Mouse (Mus musculus) macrophage (primary cell): ENCODE results near the gene Homer3. TPM values are rescaled to one million over a fixed set of nuclear protein-coding genes. Genes with fewer than 3 reads are reported as not detected.

ENCODE experiments used
- H3K27ac ChIP-seq: fragments of 350-480 bp; formaldehyde crosslinking; 2 replicates; pipeline ENCODE4 v1.9.0; 2021
- H3K36me3 ChIP-seq: fragments of 350-480 bp; formaldehyde crosslinking; 2 replicates; pipeline ENCODE4 v1.9.0; 2021; ENCODE audit errors: inconsistent target
- H3K4me3 ChIP-seq: fragments of 350-480 bp; formaldehyde crosslinking; 2 replicates; pipeline ENCODE4 v1.9.0; 2021; ENCODE audit errors: inconsistent target
- H3K79me2 ChIP-seq: fragments of 350-480 bp; formaldehyde crosslinking; 2 replicates; pipeline ENCODE4 v1.9.0; 2021; ENCODE audit errors: inconsistent target
- WGBS: methylation state at CpG from one replicate; pipeline ENCODE4 v1.1.7; 2026; ENCODE audit warnings: inconsistent platforms; ENCODE audit not compliant: missing documents; 5-methylcytosine and 5-hydroxymethylcytosine counted together
- polyA plus RNA-seq: library from polyadenylated mRNA; stranded (reverse); fragments of 250-400 nt; gene quantifications from 3 replicates; pipeline ENCODE4 v1.2.4, GENCODE M21; 2018; ENCODE audit warnings: inconsistent platforms

The Homer3 gene
- polyA plus RNA-seq, 1 experiment from 2014 or later, result 26.3 TPM

GRCm38 (mm10) chr8:70302901-70303300 lies 20.3 kb downstream of the Homer3 start:
- Histone ChIP-seq H3K79me2 (peaks cover 61% of the 10 kb centered on the region), H3K4me3 (peak overlapping the region; percentile 99), H3K27ac (peak overlapping the region; percentile 72), H3K36me3 (peaks cover 37% of the 10 kb centered on the region; the same call in 1 of the 2 replicates)
- WGBS, result 2% methylated on average over 16 of the region's 16 CpGs

- Histone ChIP-seq H3K27ac (no peak overlapping the region), H3K79me2 (peaks cover 13% of the 10 kb centered on the region), H3K36me3 (peaks cover 71% of the 10 kb centered on the region), H3K4me3 (no peak overlapping the region)
- WGBS, result 43% methylated on average over 2 of the region's 2 CpGs
Observed at GRCm38 (mm10) chr8:70309311-70309710, 26.7 kb downstream of the Homer3 start.

GRCm38 (mm10) chr8:70313399-70313798 lies 30.8 kb downstream of the Homer3 start:
- Histone ChIP-seq H3K27ac (no peak overlapping the region), H3K79me2 (no peaks in the 10 kb centered on the region), H3K36me3 (peaks cover 35% of the 10 kb centered on the region), H3K4me3 (no peak overlapping the region)
- WGBS, result 83% methylated on average over 2 of the region's 2 CpGs

GRCm38 (mm10) chr8:70315624-70316510 lies 33.2 kb downstream of the Homer3 start, which contains the start of gene Cers1:
TSS of gene Cers1 (plus strand) at chr8:70315775.
- Histone ChIP-seq H3K79me2 (no peaks in the 10 kb centered on the region), H3K27ac (no peak within 1 kb of the TSS), H3K4me3 (no peak within 1 kb of the TSS), H3K36me3 (peaks cover 20% of the 10 kb centered on the region)
- WGBS, result 7% methylated on average over 66 of the region's 66 CpGs

- H3K4me3 ChIP-seq, result no peak overlapping the region
- H3K27ac ChIP-seq, result no peak overlapping the region
- WGBS, result 45% methylated on average over 15 of the region's 15 CpGs
- peaks cover 12% of the 10 kb centered on the region for H3K36me3 ChIP-seq
- no peaks in the 10 kb centered on the region for H3K79me2 ChIP-seq
Observed at GRCm38 (mm10) chr8:70316511-70317504, 34.2 kb downstream of the Homer3 start.

GRCm38 (mm10) chr8:70317872-70318271 lies 35.2 kb downstream of the Homer3 start:
- 88% methylated on average over 5 of the region's 5 CpGs for WGBS
- Histone ChIP-seq H3K36me3 (peaks cover 5% of the 10 kb centered on the region), H3K4me3 (no peak overlapping the region), H3K27ac (no peak overlapping the region), H3K79me2 (no peaks in the 10 kb centered on the region)

- 91% methylated on average over 3 of the region's 3 CpGs for WGBS
- no peak overlapping the region for H3K27ac ChIP-seq
- no peak overlapping the region for H3K4me3 ChIP-seq
- H3K79me2 ChIP-seq, result no peaks in the 10 kb centered on the region
- H3K36me3 ChIP-seq, result no peaks in the 10 kb centered on the region
Observed at GRCm38 (mm10) chr8:70323716-70324115, 41.1 kb downstream of the Homer3 start.

GRCm38 (mm10) chr8:70327512-70327911 lies 44.9 kb downstream of the Homer3 start:
- whole genome bisulfite sequencing, result 96% methylated on average over 6 of the region's 6 CpGs
- Histone ChIP-seq H3K36me3 (peaks cover 3% of the 10 kb centered on the region; the same call in 1 of the 2 replicates), H3K27ac (no peak overlapping the region), H3K79me2 (no peaks in the 10 kb centered on the region), H3K4me3 (no peak overlapping the region)

GRCm38 (mm10) chr8:70329124-70329834 lies 46.7 kb downstream of the Homer3 start, which contains the start of gene Gdf1:
TSS of gene Gdf1 (plus strand) at chr8:70329817.
- Histone ChIP-seq H3K79me2 (no peaks in the 10 kb centered on the region), H3K27ac (no peak within 1 kb of the TSS), H3K4me3 (no peak within 1 kb of the TSS), H3K36me3 (peaks cover 21% of the 10 kb centered on the region)
- 62% methylated on average over 14 of the region's 14 CpGs for WGBS

- Histone ChIP-seq H3K36me3 (peaks cover 29% of the 10 kb centered on the region), H3K79me2 (no peaks in the 10 kb centered on the region), H3K27ac (no peak overlapping the region), H3K4me3 (no peak overlapping the region)
- 41% methylated on average over 45 of the region's 45 CpGs for WGBS
Observed at GRCm38 (mm10) chr8:70329835-70330740, 47.5 kb downstream of the Homer3 start.

- H3K79me2 ChIP-seq, result no peaks in the 10 kb centered on the region
- 84% methylated on average over 52 of the region's 53 CpGs for WGBS
- no peak overlapping the region for H3K4me3 ChIP-seq
- H3K27ac ChIP-seq, result no peak overlapping the region
- peaks cover 36% of the 10 kb centered on the region for H3K36me3 ChIP-seq
Observed at GRCm38 (mm10) chr8:70330741-70331364, 48.2 kb downstream of the Homer3 start.

GRCm38 (mm10) chr8:70331526-70331925 lies 48.9 kb downstream of the Homer3 start:
- no peak overlapping the region for H3K27ac ChIP-seq
- H3K79me2 ChIP-seq, result no peaks in the 10 kb centered on the region
- peaks cover 43% of the 10 kb centered on the region for H3K36me3 ChIP-seq
- no peak overlapping the region for H3K4me3 ChIP-seq
- 94% methylated on average over 18 of the region's 19 CpGs for WGBS
